Mouse (Mus musculus): Measurements from ENCODE around the gene Sema4a.

GRCm38 (mm10) chr3:88448443-88448842, 12.5 kb downstream of the Sema4a start:
- TF ChIP-seq CTCF (IDR thresholded peaks at IDR 0.05; ENCODE audit: extremely low read depth, insufficient read depth, low read length) (no peak), POLR2A (IDR thresholded peaks at IDR 0.05; ENCODE audit: extremely low read depth, insufficient read depth, low read length) (no peak)
